Mouse (Mus musculus) retina, adult 2 months (tissue): ENCODE measurements at regions not wholly inside any gene's neighbourhood (a gene's known extent, or its start where the extent isn't known, plus 50 kb on each side); places are given as distances from the start of the nearest gene placed in this dataset.
"Not testable (repeated sequence)": the region's sequence is repeated elsewhere in the genome, so short reads cannot be mapped to it uniquely, and the experiment has no call there.

Experiments used
- DNase-seq: peaks from one replicate; pipeline ENCODE4 v3.0.0-alpha.2; 2012; ENCODE audit warnings: low read depth, low spot score

- no peak for DNase-seq
Observed at GRCm38 (mm10) chr10:96253671-96254070, 117.3 kb downstream of the Gm5426 start.

- no peak for DNase-seq
Observed at GRCm38 (mm10) chr10:96254250-96254862, 118.0 kb downstream of the Gm5426 start.

- DNase-seq: no peak
Observed at GRCm38 (mm10) chr10:96257935-96258334, 121.5 kb downstream of the Gm5426 start.

GRCm38 (mm10) chr10:96259242-96259641 is 122.8 kb downstream of the Gm5426 start:
- DNase-seq: no peak

GRCm38 (mm10) chr10:96259648-96260047 is 123.2 kb downstream of the Gm5426 start:
- DNase-seq: no peak

GRCm38 (mm10) chr10:96263544-96263943 is 127.1 kb downstream of the Gm5426 start:
- DNase-seq: no peak

GRCm38 (mm10) chr10:96264433-96264832 is 128.0 kb downstream of the Gm5426 start:
- no peak for DNase-seq

GRCm38 (mm10) chr10:96264866-96265265 is 128.5 kb downstream of the Gm5426 start:
- no peak for DNase-seq

- DNase-seq: no peak
Observed at GRCm38 (mm10) chr10:96266100-96266735, 129.8 kb downstream of the Gm5426 start.

GRCm38 (mm10) chr10:96267603-96268002 is 131.2 kb downstream of the Gm5426 start:
- no peak for DNase-seq

GRCm38 (mm10) chr10:96273607-96274365 is 137.4 kb downstream of the Gm5426 start:
- DNase-seq: no peak

- DNase-seq: no peak
Observed at GRCm38 (mm10) chr10:96280149-96280548, 143.7 kb downstream of the Gm5426 start.

- no peak for DNase-seq
Observed at GRCm38 (mm10) chr10:96285407-96286093, 149.1 kb downstream of the Gm5426 start.

GRCm38 (mm10) chr10:96286094-96286485 is 149.7 kb downstream of the Gm5426 start:
- DNase-seq: no peak

- not testable (repeated sequence) for DNase-seq
Observed at GRCm38 (mm10) chr10:96289005-96289404, 152.6 kb downstream of the Gm5426 start.

GRCm38 (mm10) chr10:96293622-96294021 is 157.2 kb downstream of the Gm5426 start:
- no peak for DNase-seq

GRCm38 (mm10) chr10:96294666-96295065 is 158.3 kb downstream of the Gm5426 start:
- DNase-seq: no peak

GRCm38 (mm10) chr10:96297658-96298057 is 161.3 kb downstream of the Gm5426 start:
- no peak for DNase-seq

- DNase-seq: no peak
Observed at GRCm38 (mm10) chr10:96298566-96298965, 162.2 kb downstream of the Gm5426 start.

GRCm38 (mm10) chr10:96305701-96306100 is 169.3 kb downstream of the Gm5426 start:
- DNase-seq: no peak

- DNase-seq: no peak
Observed at GRCm38 (mm10) chr10:96308713-96309445, 172.5 kb downstream of the Gm5426 start.
